Mouse (Mus musculus): ENCODE data around the gene Mcidas. TPM values are rescaled to one million over a fixed set of nuclear protein-coding genes. Genes with fewer than 3 reads are reported as not detected.

The Mcidas gene
- polyA plus RNA-seq, 1 experiment: not detected

GRCm38 (mm10) chr13:113031351-113031750 is 37.7 kb downstream of the Mcidas start:
- Histone ChIP-seq H3K27me3 (ENCODE audit: control insufficient read depth) (peaks cover 85% of the 10 kb centered on the region), H3K4me3 (replicated peaks) (no peak overlapping the region), H3K36me3 (ENCODE audit: control insufficient read depth) (no peaks in the 10 kb centered on the region), H3K4me1 (ENCODE audit: control insufficient read depth) (peaks cover 18% of the 10 kb centered on the region), H3K9me3 (ENCODE audit: control insufficient read depth, low read length) (no peaks in the 10 kb centered on the region; the same call in 1 of the 2 replicates)
- TF ChIP-seq TAL1 (IDR thresholded peaks at IDR 0.05; ENCODE audit: low read length) (no peak), GATA1 (IDR thresholded peaks at IDR 0.05; ENCODE audit: low read length) (no peak)

- Histone ChIP-seq H3K4me3 (replicated peaks) (peak overlapping the region; percentile 12), H3K27me3 (ENCODE audit: control insufficient read depth) (peaks cover 85% of the 10 kb centered on the region), H3K4me1 (ENCODE audit: control insufficient read depth) (peaks cover 18% of the 10 kb centered on the region), H3K9me3 (ENCODE audit: control insufficient read depth, low read length) (no peaks in the 10 kb centered on the region; the same call in 1 of the 2 replicates), H3K36me3 (ENCODE audit: control insufficient read depth) (no peaks in the 10 kb centered on the region)
- no peak for TF ChIP-seq GATA1 (IDR thresholded peaks at IDR 0.05; ENCODE audit: low read length)
These were observed 38.3 kb downstream of the Mcidas start for GRCm38 (mm10) chr13:113031792-113032571.

GRCm38 (mm10) chr13:113032831-113033230 is 39.2 kb downstream of the Mcidas start:
- Histone ChIP-seq H3K36me3 (ENCODE audit: control insufficient read depth) (no peaks in the 10 kb centered on the region), H3K4me3 (replicated peaks) (no peak overlapping the region), H3K27me3 (ENCODE audit: control insufficient read depth) (peaks cover 90% of the 10 kb centered on the region), H3K9me3 (ENCODE audit: control insufficient read depth, low read length) (no peaks in the 10 kb centered on the region; the same call in 1 of the 2 replicates), H3K4me1 (ENCODE audit: control insufficient read depth) (peaks cover 18% of the 10 kb centered on the region)
- TF ChIP-seq TAL1 (IDR thresholded peaks at IDR 0.05; ENCODE audit: low read length) (no peak), GATA1 (IDR thresholded peaks at IDR 0.05; ENCODE audit: low read length) (no peak)

- Histone ChIP-seq H3K4me1 (ENCODE audit: control insufficient read depth) (peaks cover 18% of the 10 kb centered on the region), H3K4me3 (replicated peaks) (peak overlapping the region; percentile 67), H3K9me3 (ENCODE audit: control insufficient read depth, low read length) (no peaks in the 10 kb centered on the region; the same call in 1 of the 2 replicates), H3K27me3 (ENCODE audit: control insufficient read depth) (peaks cover 85% of the 10 kb centered on the region), H3K36me3 (ENCODE audit: control insufficient read depth) (no peaks in the 10 kb centered on the region)
- TF ChIP-seq TAL1 (IDR thresholded peaks at IDR 0.05; ENCODE audit: low read length) (no peak), GATA1 (IDR thresholded peaks at IDR 0.05; ENCODE audit: low read length) (no peak)
These were observed 40.7 kb downstream of the Mcidas start for GRCm38 (mm10) chr13:113034271-113034886.

- H3K27me3 ChIP-seq (ENCODE audit: control insufficient read depth): peaks cover 85% of the 10 kb centered on the region
- no peak for TF ChIP-seq GATA1 (IDR thresholded peaks at IDR 0.05; ENCODE audit: low read length)
- no peak for TF ChIP-seq TAL1 (IDR thresholded peaks at IDR 0.05; ENCODE audit: low read length)
- peak within 1 kb of the TSS; percentile 67 for H3K4me3 ChIP-seq (replicated peaks)
- H3K36me3 ChIP-seq (ENCODE audit: control insufficient read depth): no peaks in the 10 kb centered on the region
- H3K9me3 ChIP-seq (ENCODE audit: control insufficient read depth, low read length): no peaks in the 10 kb centered on the region; the same call in 1 of the 2 replicates
- H3K4me1 ChIP-seq (ENCODE audit: control insufficient read depth): peaks cover 18% of the 10 kb centered on the region
These were observed 41.3 kb downstream of the Mcidas start, which contains the start of gene Cdc20b for GRCm38 (mm10) chr13:113034950-113035421. TSS of gene Cdc20b (plus strand) at chr13:113035111.

- Histone ChIP-seq H3K9me3 (ENCODE audit: control insufficient read depth, low read length) (no peaks in the 10 kb centered on the region; the same call in 1 of the 2 replicates), H3K27me3 (ENCODE audit: control insufficient read depth) (peaks cover 79% of the 10 kb centered on the region), H3K4me3 (replicated peaks) (peak overlapping the region; percentile 67), H3K4me1 (ENCODE audit: control insufficient read depth) (peaks cover 18% of the 10 kb centered on the region), H3K36me3 (ENCODE audit: control insufficient read depth) (no peaks in the 10 kb centered on the region)
- TF ChIP-seq TAL1 (IDR thresholded peaks at IDR 0.05; ENCODE audit: low read length) (no peak), GATA1 (IDR thresholded peaks at IDR 0.05; ENCODE audit: low read length) (no peak)
These were observed 42.2 kb downstream of the Mcidas start for GRCm38 (mm10) chr13:113035852-113036251.

- H3K4me3 ChIP-seq (replicated peaks): no peak overlapping the region
These were observed 51.2 kb downstream of the Mcidas start for GRCm38 (mm10) chr13:113044876-113045275.

GRCm38 (mm10) chr13:113045458-113046110 is 51.9 kb downstream of the Mcidas start:
- no peak overlapping the region for H3K4me3 ChIP-seq (replicated peaks)
- peaks cover 26% of the 10 kb centered on the region for H3K27me3 ChIP-seq (ENCODE audit: control insufficient read depth)

More at GRCm38 (mm10) chr13:113044876-113045275, 51.2 kb downstream of the Mcidas start:
- Histone ChIP-seq H3K27me3 (ENCODE audit: control insufficient read depth) (peaks cover 30% of the 10 kb centered on the region), H3K36me3 (ENCODE audit: control insufficient read depth) (no peaks in the 10 kb centered on the region), H3K4me1 (ENCODE audit: control insufficient read depth) (no peaks in the 10 kb centered on the region), H3K9me3 (ENCODE audit: control insufficient read depth, low read length) (no peaks in the 10 kb centered on the region)
- TF ChIP-seq TAL1 (IDR thresholded peaks at IDR 0.05; ENCODE audit: low read length): no peak
- TF ChIP-seq GATA1 (IDR thresholded peaks at IDR 0.05; ENCODE audit: low read length): no peak

More at GRCm38 (mm10) chr13:113045458-113046110, 51.9 kb downstream of the Mcidas start:
- Histone ChIP-seq H3K36me3 (ENCODE audit: control insufficient read depth) (no peaks in the 10 kb centered on the region), H3K9me3 (ENCODE audit: control insufficient read depth, low read length) (no peaks in the 10 kb centered on the region), H3K4me1 (ENCODE audit: control insufficient read depth) (no peaks in the 10 kb centered on the region)
- TF ChIP-seq GATA1 (IDR thresholded peaks at IDR 0.05; ENCODE audit: low read length): no peak
- no peak for TF ChIP-seq TAL1 (IDR thresholded peaks at IDR 0.05; ENCODE audit: low read length)

Data from erythroblast, embryonic 14.5 days (primary cell).